9 mouse cellular contexts compared by ENCODE assay signal in the genomic region with DNA sequence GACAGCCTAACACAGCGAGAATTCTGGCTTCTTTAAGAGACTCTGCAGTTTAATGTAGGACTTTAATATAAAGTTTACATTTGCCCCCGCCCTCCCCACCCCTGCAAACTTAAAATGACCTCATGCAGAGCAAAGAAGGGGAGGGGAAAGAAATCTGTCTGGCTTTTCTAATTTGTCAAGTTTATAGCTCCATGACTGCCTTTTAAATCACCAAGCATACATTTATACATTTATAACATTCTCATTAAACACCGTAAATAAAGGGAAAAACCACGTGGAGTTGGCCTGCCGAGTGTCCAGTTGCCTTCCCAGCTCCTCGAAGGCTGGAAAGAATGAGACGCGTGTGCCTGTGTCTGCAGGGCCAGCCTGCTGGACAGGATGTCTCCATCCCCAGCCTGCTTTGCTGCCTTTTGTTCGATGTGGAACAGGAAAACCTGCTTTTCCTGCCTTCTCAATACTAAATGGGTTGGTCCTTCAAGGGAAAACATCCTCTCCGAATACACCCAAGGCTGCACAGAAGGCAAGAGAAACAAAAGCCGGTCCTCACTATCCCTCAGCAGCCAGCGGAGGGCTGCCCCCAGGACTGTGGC. TPM values are rescaled to one million over a fixed set of nuclear protein-coding genes. Genes with fewer than 3 reads are reported as not detected.
DNase-seq lines count a peak whose midpoint lies in the region; ATAC-seq and TF ChIP-seq lines count a peak whose summit lies in the region.
"Had no signal": no experiment of that assay in that cellular context is flagged by ENCODE, and none has a peak within 500 bp of the region (broad histone marks: within the 10 kb centered on the region; RNA-seq: fewer than 3 reads in every experiment).

No protein-coding gene starts in this region.

- peaks cover 29% of the 10 kb centered on the region for H3K4me1 ChIP-seq in kidney, embryonic 15.5 days
- peaks cover 18% of the 10 kb centered on the region; the same call in 1 of the 2 replicates for H3K4me1 ChIP-seq in lung, postnatal 0 days (ENCODE audit: insufficient read depth, low read depth, low read length)
- no peaks in the 10 kb centered on the region for H3K4me1 ChIP-seq in forebrain, embryonic 16.5 days (replicated peaks; ENCODE audit: control insufficient read depth, insufficient read depth, low read length)
- H3K4me1 ChIP-seq in hindbrain, embryonic 13.5 days (replicated peaks), result no peaks in the 10 kb centered on the region

- H3K27ac ChIP-seq in kidney, embryonic 15.5 days, result peak overlapping the region; percentile 90
- peak overlapping the region; percentile 84 for H3K27ac ChIP-seq in lung, postnatal 0 days (ENCODE audit: low read length)
- H3K27ac ChIP-seq in forebrain, embryonic 16.5 days (ENCODE audit: low read length), result no peak overlapping the region
- H3K27ac ChIP-seq in hindbrain, embryonic 13.5 days, result no peak overlapping the region

- H3K9me3 ChIP-seq in kidney, embryonic 15.5 days (replicated peaks), result no peaks in the 10 kb centered on the region
- H3K9me3 ChIP-seq in lung, postnatal 0 days (ENCODE audit: low read length), result no peaks in the 10 kb centered on the region
- H3K9me3 ChIP-seq in forebrain, embryonic 16.5 days (ENCODE audit: control insufficient read depth, low read length), result no peaks in the 10 kb centered on the region
- H3K9me3 ChIP-seq in hindbrain, embryonic 13.5 days, result no peaks in the 10 kb centered on the region

- peak; percentile 79 for ATAC-seq in kidney, embryonic 15.5 days (replicated peaks; ENCODE audit: low FRiP score)
- peak; percentile 78 for ATAC-seq in lung, postnatal 0 days
- ATAC-seq in erythroid progenitor cell, adult 5-6 weeks (replicated peaks; ENCODE audit: low FRiP score, poor library complexity, severe bottlenecking), result no peak
- ATAC-seq in forebrain, embryonic 16.5 days, result no peak
- ATAC-seq in hindbrain, embryonic 13.5 days (ENCODE audit: low FRiP score), result no peak

- no peak overlapping the region for H3K4me3 ChIP-seq in kidney, embryonic 15.5 days (replicated peaks)
- H3K4me3 ChIP-seq in lung, postnatal 0 days (ENCODE audit: low read depth, low read length), result no peak overlapping the region
- no peak overlapping the region for H3K4me3 ChIP-seq in forebrain, embryonic 16.5 days (replicated peaks; ENCODE audit: low read length)
- H3K4me3 ChIP-seq in hindbrain, embryonic 13.5 days, result no peak overlapping the region
- H3K4me3 ChIP-seq: myocyte had no signal

- TF ChIP-seq CTCF in lung, postnatal 0 days (IDR thresholded peaks at IDR 0.05), result no peak

- H3K4me2 ChIP-seq in kidney, embryonic 15.5 days, result no peak overlapping the region
- no peak overlapping the region for H3K4me2 ChIP-seq in lung, postnatal 0 days (replicated peaks; ENCODE audit: low read depth, low read length)
- H3K4me2 ChIP-seq in forebrain, embryonic 16.5 days (ENCODE audit: low read length), result no peak overlapping the region
- no peak overlapping the region for H3K4me2 ChIP-seq in hindbrain, embryonic 13.5 days

- TF ChIP-seq EP300 in lung, postnatal 0 days (IDR thresholded peaks at IDR 0.05), result peak; percentile 89

- WGBS in kidney, embryonic 15.5 days, result 31% methylated on average over 12 of the region's 12 CpGs
- 21% methylated on average over 12 of the region's 12 CpGs for WGBS in lung, postnatal 0 days
- WGBS in forebrain, embryonic 16.5 days, result 54% methylated on average over 12 of the region's 12 CpGs
- WGBS in hindbrain, embryonic 13.5 days, result 63% methylated on average over 12 of the region's 12 CpGs

- no peak overlapping the region for H3K9ac ChIP-seq in kidney, embryonic 15.5 days
- no peak overlapping the region for H3K9ac ChIP-seq in lung, postnatal 0 days (replicated peaks; ENCODE audit: low read depth)
- no peak overlapping the region for H3K9ac ChIP-seq in forebrain, embryonic 16.5 days (replicated peaks; ENCODE audit: low read depth, low read length)
- H3K9ac ChIP-seq in hindbrain, embryonic 13.5 days, result no peak overlapping the region

- DNase-seq in adrenal gland, postnatal 10 days, result peak; percentile 21
- DNase-seq in adrenal gland, adult 8-10 months, result no peak
- peak; percentile 86 for DNase-seq in heart, adult 8-10 months (ENCODE audit: low spot score)
- DNase-seq in lung, postnatal 0 days (ENCODE audit: low spot score), result peak; percentile 75

- no peaks in the 10 kb centered on the region for H3K27me3 ChIP-seq in kidney, embryonic 15.5 days
- no peaks in the 10 kb centered on the region for H3K27me3 ChIP-seq in lung, postnatal 0 days (replicated peaks; ENCODE audit: insufficient read depth, low read length)
- no peaks in the 10 kb centered on the region for H3K27me3 ChIP-seq in forebrain, embryonic 16.5 days (replicated peaks; ENCODE audit: control insufficient read depth, insufficient read depth, low read length)
- no peaks in the 10 kb centered on the region for H3K27me3 ChIP-seq in hindbrain, embryonic 13.5 days

- H3K36me3 ChIP-seq in kidney, embryonic 15.5 days, result no peaks in the 10 kb centered on the region
- H3K36me3 ChIP-seq in lung, postnatal 0 days (ENCODE audit: insufficient read depth, low read length), result no peaks in the 10 kb centered on the region
- no peaks in the 10 kb centered on the region for H3K36me3 ChIP-seq in forebrain, embryonic 16.5 days (ENCODE audit: control insufficient read depth, insufficient read depth)
- H3K36me3 ChIP-seq in hindbrain, embryonic 13.5 days, result no peaks in the 10 kb centered on the region

RNA-seq across cellular contexts. Expression of gene Dock9, which starts 16.6 kb away (rescaled TPM):
- total RNA-seq in adrenal gland, postnatal 10 days (2021), result 10 to 100 TPM; 32.3 to 40.2 TPM
- 10 to 100 TPM; 26.1 to 41.7 (median 33.0) TPM for total RNA-seq in adrenal gland, adult 8-10 months (2022)
- 10 to 100 TPM; 23.6 to 29.0 (median 26.3) TPM for total RNA-seq in heart, adult 8-10 months (2022)
- 10.1 and 11.1 TPM in 2 replicates for polyA plus RNA-seq in kidney, embryonic 15.5 days (2015; fragmentation: Nextera tagmentation; extraction: Ambion mirVana)
- polyA plus RNA-seq in lung, postnatal 0 days (2015; fragmentation: Nextera tagmentation; extraction: Ambion mirVana), result 19.8 and 22.4 TPM in 2 replicates
- 1.4 and 1.7 TPM in 2 replicates for total RNA-seq in erythroid progenitor cell, adult 5-6 weeks (2015; ENCODE audit: low replicate concordance)
- 1.1 and 1.7 TPM in 2 replicates for total RNA-seq in erythroid progenitor cell, adult 5-6 weeks (2017; ENCODE audit: low replicate concordance)
- 14.5 and 15.8 TPM in 2 replicates for polyA plus RNA-seq in forebrain, embryonic 16.5 days (2015; fragmentation: Nextera tagmentation; extraction: Ambion mirVana)
- polyA plus RNA-seq in hindbrain, embryonic 13.5 days (2015; fragmentation: Nextera tagmentation; extraction: Ambion mirVana), result 6.2 and 7.3 TPM in 2 replicates

Comparison
In these comparisons a context has a peak if more than half of its experiments do, and no peak if none do; other contexts are left out.
1. ATAC-seq: peak in kidney, embryonic 15.5 days (single experiment) and lung, postnatal 0 days (single experiment); none in erythroid progenitor cell, adult 5-6 weeks (single experiment), forebrain, embryonic 16.5 days (single experiment) and hindbrain, embryonic 13.5 days (single experiment).
2. H3K27ac ChIP-seq: peak in kidney, embryonic 15.5 days (single experiment) and lung, postnatal 0 days (single experiment); none in forebrain, embryonic 16.5 days (single experiment) and hindbrain, embryonic 13.5 days (single experiment).
3. RNA of gene Dock9, which starts 16.6 kb away (total RNA-seq): 32.3 to 40.2 TPM in adrenal gland, postnatal 10 days, 26.1 to 41.7 TPM in adrenal gland, adult 8-10 months and 23.6 to 29.0 TPM in heart, adult 8-10 months; 1.1 to 1.7 TPM in erythroid progenitor cell, adult 5-6 weeks; every median in the first group is over 4 times any median in the second.